Mouse (Mus musculus): ENCODE measurements around the gene Vmo1.
"Not testable (repeated sequence)": the region's sequence is repeated elsewhere in the genome, so short reads cannot be mapped to it uniquely, and the experiment has no call there.

Gene Vmo1

DNA sequence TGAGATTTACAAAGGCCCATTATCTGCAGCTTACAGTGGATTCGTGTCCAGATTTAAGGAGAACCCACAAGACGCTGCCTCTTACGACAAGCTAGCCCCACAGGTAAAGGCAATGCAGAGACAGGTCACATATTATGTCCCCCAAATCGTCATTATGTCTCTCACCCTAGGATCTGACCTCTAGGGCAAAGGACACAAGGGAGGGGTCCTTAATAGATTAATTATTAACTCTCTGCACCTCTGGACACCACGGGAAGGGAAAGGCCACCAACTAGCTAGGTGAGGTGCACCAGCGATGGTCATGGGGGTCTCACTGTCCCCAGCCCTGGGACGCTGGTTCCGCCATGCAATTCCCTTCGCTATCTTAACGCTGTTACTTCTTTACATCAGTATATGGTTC lies 4.5 kb upstream of the Vmo1 start, which contains the start of gene Gltpd2:
Gltpd2 (plus strand) TSS at position 274 of the 400 bp plus-strand sequence.
- DNase-seq = no peak

DNA sequence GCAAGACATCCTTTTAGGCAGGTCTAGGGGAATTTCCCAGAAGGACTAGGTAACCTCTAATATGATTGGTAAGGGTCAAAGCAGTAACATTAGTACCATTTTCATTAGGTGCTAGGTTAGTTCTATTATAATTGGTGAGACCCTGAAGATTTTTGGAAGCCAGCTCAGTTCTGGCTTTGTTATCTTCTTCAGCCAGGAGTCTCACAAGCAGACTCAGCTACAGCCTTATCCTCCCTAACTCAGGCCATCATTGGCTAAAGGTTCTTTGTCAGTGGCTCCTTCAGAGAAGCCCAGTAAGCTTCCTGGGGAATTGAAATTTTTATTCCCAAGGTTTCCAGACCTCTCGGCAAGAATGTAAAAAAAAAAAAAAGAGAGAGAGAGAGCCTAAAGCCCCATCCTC lies 4.0 kb upstream of the Vmo1 start:
- no peak for DNase-seq

DNA sequence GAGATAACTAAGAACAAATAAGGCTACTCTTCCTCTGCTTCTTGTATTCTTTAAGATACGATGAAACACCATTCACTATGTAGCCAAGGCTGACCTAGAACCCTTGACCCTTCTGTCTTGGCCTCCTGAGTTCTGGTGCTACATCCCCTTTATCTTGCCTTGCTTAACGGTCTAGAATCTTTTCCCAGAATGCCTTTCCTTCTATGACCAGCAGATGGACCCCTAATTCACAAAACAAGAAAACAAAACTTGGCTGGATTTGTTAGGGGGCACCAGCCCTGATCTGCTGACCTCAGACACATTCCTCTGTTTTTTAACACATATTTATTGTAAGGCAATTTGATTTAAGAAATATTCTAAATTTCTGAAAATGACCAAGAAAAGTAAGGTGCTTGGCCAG lies 1.9 kb upstream of the Vmo1 start:
- DNase-seq = peak in 1 of 2 experiments; percentile 31

DNA sequence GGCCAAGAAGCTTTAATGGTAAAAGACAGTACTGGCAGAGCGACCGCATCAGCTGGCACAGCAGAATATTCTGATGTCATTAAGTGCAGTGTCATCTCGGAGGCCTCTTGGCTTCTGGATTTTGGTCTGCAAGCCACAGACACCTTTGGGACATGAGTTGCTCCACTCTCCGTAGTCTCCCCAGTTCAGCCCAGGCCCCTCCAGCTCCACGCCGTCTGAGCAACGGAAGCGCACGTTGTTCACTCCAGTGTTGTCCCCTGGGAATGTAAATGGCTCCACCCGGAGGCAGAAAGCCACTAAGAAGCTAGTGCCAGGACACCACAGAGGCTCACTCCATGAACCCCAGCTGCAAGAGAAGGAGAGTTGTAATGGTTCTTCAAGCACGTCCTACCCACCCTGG lies 896 bp downstream of the Vmo1 start:
- no peak for DNase-seq

DNA sequence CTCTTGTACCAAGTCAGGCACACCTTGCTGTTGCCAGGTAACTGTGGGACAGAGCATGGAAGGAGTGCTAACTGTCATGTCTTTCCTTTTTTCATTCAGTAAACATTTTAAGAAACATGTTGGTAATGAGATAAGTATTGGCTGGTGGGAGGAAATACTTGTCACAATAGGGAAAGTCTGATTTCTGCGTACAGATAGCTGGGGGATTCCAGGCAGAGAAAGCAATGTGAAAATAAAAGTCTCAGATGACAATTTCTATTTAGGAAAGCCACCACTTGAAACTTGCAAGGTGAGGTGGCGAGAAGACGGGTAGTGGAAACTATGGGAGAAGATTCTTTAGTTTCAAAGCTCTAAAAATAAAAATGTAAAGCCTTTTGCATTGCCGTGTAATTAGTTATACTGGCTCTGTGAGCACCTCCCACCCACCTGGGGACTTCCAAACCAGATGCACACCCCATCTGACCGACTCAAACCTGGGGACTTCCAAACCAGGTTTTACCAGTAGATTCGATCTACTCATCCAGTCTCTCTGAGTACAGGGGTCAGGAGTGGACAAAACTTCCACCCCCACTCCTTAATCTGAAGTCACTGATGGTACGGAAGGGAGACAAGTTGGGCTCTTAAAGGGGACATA lies 1.6 kb downstream of the Vmo1 start:
- no peak for DNase-seq

DNA sequence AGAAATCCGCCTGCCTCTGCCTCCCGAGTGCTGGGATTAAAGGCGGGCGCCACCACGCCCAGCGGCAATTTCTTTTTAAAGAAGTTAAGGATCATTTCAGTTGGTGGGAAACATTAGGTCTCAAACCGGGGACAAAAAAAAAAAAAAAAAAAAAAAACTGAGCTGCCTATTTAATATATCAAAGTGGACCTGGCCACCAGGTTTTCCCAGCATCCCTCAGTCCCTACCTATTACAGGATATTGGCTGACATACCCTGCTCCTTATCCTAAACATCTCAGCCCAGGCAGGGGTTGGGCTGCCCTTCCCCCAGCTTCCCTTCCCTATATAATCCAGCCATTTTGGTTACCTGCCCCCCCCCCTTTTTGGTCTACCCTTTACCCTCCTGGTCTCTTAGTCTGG lies 2.6 kb downstream of the Vmo1 start:
- no peak for DNase-seq

DNA sequence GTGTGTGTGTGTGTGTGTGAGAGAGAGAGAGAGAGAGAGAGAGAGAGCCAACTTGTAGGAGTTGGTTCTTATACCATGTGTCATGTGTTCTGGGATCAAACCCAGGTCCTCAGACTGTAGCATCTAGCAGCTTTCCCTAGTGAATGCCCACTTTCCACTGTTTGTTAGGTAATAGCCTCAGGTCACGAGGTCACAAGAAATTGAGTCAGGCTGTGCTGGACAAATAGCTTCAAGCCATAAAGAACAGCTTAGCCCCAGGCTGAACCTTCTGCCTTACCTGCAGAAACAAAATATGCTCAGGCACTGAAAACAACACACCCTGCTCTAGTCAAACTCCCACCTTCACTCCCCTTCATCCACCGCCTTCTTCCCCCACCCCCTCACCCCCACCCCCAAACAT lies 3.2 kb downstream of the Vmo1 start:
- no peak for DNase-seq

DNA sequence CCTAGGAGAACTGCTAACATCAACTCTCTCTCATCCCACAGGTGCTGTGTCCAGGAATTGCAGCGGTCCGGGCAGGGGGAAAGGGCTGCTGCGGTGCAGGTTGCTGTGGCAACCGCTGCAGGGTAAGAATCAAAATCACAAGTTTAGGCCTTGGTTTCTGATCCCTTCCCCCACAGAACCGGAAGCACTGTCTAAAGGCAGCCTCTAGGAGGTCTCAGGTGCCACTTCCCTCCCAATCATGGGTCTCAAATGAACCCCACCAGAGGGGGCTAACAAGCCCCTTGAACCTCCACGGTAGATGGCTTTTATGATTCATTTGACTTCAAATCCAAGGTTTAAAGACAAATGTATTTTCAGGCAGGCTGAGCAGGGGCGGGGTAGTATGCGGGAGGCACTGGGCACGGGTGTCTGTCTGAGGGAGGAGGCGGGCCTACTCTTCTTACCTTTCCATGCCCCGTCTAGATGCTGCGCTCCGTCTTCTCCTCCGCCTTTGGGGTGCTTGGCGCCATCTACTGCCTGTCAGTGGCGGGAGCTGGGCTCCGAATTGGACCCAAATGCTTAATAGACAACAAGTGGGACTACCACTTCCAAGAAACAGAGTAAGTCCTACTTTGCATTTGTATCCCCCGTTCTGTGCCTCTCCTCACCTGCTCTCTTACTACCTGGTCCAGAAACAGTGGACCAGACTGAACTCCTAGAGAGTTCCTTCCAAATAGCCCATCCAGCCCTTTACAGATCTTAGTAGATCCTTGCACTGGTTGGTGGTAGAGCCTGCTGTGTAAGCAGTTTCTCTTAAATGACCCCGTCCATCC lies 4.5 kb downstream of the Vmo1 start:
- DNase-seq = peak; percentile 27 to 51

DNA sequence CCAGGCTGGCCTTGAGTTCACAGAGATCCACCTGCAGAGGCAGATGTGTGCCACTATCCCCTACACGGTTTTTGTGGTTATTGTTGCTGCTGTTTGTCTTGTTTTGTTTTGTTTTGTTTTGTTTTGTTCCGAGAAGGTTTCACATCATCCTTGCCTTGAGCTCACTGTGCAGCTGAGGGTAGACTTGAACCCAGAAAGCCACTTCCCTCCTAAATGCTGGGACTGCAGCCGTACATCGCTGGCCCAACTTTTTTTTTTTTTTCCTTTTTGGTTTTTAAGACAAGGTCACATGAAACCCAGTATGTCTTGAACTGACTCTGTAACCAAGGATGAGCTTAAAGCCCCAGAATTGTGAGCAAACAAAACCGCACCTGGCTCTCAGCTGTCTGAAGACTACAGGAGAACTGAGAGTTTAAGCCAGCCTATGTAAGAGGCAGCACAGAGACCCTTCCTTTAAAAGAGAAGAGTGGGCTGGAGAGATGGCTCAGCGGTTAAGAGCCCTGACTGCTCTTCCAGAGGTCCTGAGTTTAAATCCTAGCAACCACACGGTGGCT lies 7.4 kb downstream of the Vmo1 start:
- DNase-seq = no peak

DNA sequence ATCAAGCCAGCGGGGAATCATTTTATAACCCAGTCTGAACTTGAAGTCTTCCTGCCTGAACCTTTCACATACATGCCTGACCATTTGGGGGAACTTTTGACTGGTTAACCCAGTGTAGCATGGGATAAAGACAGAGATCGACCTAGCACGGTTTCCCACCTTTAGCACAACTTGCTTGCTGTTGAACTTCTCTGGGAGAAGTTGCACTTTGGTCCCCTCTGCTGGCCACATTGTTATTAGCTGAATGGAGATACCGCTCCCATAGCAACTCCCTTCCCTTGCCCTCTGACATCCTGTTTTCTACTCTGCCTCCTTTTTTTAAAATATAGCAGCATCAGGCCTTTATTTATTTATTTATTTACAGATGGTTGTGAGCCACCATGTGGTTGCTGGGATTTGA lies 8.0 kb downstream of the Vmo1 start:
- peak; percentile 68 to 78 for DNase-seq

DNA sequence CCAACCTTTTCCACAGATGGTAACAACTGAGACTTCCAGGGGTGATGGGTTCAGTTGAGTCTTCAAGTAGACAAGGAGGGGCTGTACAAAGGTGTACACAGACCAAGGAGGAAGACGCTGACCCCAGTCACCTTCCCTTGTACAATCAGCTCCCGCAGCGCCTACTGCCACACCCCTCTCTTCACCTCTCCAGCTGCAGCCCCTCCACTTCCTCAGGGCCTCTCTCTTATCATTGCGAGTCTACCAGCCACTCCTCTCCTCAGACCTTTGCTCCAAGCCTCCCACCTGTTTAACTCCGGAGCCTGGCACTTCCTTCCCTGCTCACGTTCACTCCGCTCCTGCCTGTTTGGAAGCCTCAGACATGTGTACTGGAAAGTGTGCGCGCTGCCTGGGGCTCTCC lies 9.4 kb downstream of the Vmo1 start, which contains the start of gene Tm4sf5:
Tm4sf5 (plus strand) TSS at position 275 of the 400 bp plus-strand sequence.
- DNase-seq = no peak

DNA sequence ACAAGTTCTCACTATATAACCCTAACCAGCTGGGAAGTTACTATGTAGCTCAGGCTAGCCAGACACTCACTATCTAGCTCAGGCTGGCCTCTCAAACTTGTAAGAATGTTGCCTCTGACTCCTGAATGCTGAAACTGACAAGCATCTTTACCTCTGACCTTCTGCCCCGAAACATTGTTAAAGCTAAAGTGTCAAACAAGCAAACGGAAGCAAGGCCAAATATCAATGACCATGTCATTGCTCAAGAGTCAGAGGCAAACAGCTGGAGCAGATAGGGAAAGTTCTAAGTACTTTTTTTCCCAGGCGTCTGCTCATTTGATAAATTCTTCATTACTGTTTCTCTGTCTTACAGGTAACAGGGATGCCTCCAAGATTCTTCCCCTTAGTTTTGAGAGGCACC lies 12.4 kb downstream of the Vmo1 start:
- no peak for DNase-seq

DNA sequence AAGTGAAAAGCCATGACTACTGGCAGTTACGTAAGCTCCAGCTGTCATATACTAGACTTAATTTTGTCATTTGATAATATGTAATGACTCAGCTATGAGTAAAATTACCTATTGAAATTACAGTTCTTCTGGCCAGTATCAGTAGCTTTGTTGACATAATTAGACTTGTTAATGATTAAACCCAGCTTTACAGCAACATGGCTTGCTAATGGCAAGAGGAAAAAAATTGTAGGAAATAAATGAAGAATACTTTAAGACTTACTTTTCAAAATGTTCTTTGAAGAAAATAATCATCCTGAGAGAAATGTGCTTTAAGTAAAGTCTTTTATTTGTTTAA lies 14.0 kb downstream of the Vmo1 start:
- DNase-seq = no peak

DNA sequence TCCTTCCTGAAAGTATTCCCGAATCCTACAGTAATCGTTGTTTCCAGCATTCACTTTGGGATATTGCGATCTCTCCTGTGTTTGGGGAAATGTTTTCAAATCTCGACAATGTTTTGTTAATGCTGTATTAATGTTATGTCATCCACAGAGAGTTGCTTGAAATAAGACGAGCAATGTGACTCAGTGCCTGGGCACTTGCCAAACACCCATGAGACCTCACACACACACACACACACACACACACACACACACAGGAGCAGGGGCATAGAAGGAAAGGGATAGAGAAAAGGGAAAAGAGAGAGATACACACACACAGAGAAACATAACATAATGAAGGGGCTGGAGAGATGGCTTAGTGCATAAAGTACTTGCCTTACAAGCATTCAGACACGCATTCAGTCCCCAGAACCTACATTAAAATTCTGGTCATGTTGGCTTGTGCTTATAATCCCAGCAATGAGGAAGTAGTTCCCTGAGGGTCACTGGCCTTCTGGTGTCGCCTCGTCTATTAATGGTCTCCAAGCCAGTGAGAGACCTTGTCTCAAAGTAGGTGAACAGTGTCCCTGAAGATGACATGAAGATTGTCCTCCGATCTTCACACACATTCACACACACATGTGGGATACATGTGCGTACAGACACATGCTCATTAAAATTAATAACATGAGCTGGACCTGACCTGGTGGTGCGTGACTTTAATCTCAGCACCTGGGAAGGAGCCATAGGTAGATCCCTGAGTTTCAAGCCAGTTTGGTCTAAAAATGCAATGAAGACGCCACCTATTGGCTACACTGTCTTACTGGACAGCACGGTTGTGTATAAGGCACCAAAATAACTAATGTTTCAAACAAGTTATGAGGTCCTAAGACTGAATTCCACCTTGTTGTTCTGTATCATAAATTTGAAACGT lies 14.6 kb downstream of the Vmo1 start:
- DNase-seq = peak; percentile 20 to 51

DNA sequence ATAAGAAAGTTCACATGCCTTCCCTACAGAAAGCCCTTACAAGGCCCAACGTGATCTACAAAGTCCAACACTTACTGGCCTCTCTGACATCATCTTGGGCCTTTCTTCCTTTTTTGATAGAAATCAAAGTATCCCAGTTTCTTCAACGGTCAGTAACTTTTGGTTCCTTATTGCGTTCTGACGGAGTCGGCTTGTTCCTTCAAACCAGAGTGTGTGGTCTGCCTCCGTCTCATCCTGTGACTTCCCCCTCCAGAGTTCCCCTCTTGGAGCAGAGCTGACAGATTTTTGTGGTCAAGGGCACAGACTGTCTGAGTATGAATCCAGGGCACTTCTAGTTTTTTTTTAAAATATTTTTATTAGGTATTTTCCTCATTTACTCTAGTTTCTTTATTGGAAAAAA lies 24.7 kb downstream of the Vmo1 start:
- peak; percentile 42 to 51 for DNase-seq

DNA sequence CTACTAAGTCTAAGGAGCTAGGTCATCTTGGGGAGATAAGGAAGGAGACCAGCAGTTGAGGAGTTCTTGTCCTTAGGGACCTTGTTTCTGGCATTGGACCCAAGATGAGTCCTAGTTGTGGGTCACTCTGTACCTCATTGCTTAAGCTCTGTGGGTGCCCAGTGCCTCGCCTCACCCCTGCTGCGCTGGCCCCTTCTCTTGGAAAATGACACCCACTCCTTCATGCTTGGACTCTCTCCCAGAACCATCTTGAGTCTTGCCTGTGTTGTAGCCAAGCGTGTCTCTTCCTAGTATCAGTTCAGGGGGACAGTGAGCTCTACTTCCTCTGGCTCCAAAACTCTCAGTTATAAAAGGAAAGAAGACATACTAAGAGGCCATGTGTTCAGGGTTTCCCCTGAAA lies 25.3 kb downstream of the Vmo1 start:
- DNase-seq = no peak

DNA sequence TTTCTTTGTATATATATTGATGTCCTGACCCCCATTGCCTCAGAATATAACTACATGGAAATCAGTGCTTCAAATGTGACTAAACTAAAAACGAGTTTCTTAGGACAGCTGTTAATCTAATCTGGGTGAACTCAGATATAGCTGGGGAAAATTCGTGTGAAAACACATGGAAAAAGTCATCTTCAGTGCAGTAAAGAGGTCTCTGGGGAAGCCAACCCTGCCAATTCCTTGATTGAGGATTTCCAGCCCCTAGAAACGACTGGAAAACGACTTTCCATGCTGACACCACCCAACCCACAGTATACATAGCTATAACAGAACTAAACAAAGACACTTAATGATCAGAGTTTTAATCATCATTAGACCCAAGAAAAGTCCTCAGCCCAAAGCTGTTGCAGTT lies 26.6 kb downstream of the Vmo1 start:
- DNase-seq = no peak

DNA sequence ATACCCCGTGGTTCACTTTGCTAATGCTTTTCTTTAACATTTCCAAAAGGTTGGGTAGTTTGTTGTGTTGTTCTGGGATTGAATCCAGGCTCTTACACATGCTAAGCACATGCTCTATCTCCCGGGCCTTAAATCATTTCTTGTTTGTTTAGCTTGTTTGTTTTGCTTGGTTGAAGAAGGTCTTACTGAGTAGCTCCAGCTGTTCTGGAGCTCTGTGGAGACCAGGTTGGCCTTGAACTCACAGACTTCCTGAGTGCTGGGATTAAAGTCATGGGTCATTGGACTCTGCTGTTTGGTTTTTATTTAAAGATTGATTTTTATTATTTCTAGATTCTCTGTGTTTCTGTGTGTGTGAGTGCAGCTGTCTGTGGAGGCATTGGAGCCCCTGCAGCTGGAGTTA lies 28.9 kb downstream of the Vmo1 start:
- DNase-seq = no peak

DNA sequence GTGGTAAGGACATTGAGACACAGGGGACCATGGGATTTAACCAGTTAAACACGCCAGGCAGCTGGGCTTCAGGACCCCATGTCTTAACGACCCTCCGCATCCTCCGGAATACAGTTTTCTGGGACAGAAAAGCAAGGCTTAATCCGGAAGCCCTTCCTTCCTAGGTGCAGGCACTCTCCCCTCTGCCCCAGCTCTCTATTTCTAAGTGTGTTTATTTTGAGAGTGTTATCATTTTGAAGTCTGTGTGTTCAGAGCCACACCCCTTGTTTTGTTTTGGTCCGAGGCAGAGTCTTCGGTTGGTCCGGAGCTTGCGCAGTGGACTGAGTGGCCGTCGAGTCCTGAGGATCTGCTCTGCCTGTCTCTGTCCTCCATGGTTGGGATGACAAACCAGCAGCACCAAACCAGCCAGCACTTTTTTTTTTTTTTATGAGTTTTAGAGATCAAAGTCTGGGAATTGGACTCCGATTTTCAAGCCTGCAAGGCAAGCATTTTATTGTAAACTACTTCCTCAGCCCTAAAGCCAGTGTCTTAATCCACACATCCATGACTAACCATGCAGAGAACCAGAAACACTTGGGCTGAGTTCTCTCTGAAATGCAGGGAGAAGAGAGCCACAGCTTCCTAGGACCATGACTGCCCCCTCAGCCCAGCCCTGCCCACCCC lies 39.4 kb downstream of the Vmo1 start:
- no peak for DNase-seq

DNA sequence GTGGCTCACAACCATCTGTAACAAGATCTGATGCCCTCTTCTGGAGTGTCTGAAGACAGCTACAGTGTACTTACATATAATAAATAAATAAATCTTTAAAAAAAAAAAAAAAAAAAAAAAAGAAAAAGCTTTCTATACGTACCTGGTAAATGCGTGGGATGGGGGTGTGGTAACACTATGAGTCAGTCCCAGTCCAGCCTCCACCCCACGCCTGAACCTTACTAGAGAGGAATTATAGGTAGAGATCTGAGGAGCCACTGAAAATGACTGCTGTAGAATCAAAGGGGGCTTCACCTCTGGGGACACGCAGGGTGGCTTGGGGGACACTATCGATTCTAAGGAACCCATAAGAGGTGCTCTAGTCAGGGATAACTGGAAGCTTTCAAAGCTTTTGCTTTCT lies 41.1 kb downstream of the Vmo1 start:
- not testable (repeated sequence) for DNase-seq

DNA sequence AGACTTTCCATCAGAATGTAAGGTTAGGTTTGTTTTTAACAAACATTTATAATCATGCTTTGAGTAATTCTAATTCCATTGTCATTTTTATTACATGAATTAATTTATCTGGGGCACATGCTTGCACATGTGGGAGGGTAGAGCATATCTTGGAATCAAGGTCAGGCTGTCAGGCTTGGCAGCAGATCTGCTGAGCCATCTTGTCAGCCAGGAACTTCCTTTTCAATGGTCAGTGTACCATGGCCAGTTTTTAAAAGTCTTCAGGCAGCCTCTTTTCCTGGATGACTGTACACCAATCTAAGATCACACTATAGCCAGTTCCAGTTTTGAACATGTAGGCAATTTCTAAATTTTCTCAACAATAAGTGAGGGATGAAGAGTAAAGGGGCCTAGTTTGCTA lies 41.7 kb downstream of the Vmo1 start:
- DNase-seq = no peak

DNA sequence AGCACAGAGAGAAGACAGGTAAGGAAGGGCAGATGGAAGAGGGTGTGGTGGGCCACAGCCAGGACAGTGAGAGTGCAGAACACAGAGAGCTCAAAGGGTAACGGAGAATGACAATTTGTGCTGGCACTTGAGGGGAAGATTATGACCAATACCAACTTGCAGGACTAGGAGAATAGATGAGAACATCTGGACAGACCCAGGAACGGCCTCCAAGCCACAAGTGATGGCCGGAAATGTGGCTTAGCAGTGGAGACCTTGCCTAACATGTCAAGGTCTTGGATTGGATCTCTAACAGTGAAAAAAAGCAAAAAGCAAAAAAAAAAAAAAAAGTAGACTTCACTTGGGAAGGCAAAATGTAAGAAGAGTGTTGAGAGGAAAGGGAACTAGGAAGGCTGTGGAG lies 44.7 kb downstream of the Vmo1 start:
- DNase-seq = no peak

All from lung, adult 18-20 months (tissue).